Mouse (Mus musculus) MEL (cell line): ENCODE measurements around the gene Ears2. TPM values are rescaled to one million over a fixed set of nuclear protein-coding genes. Genes with fewer than 3 reads are reported as not detected.

Experiments used
- DNase-seq: peaks from one replicate; pipeline ENCODE4 v3.0.0; 2011; ENCODE audit warnings: low read depth, low spot score
- H3K27ac ChIP-seq: 2 replicates; pipeline ENCODE4 v1.5.1; 2012; ENCODE audit warnings: low read depth, mild to moderate bottlenecking, control low read depth, low read length, moderate library complexity; ENCODE audit not compliant: control insufficient read depth
- H3K27me3 ChIP-seq, 2 experiments: fragments of 150-350 bp in 1 of 2; sonication (generic) in 1 of 2; 2 replicates each; pipeline ENCODE4 v1.6.1; 2012; ENCODE audit warnings: low read length in 2 of 2, mild to moderate bottlenecking in 2 of 2, improper control_type of control experiment in 1 of 2, moderate library complexity in 1 of 2; ENCODE audit not compliant: insufficient read depth in 2 of 2, control insufficient read depth in 1 of 2
- H3K36me3 ChIP-seq, 2 experiments: 2 replicates each; pipeline ENCODE4 v1.6.1; 2012 to 2014; ENCODE audit warnings: low read length in 2 of 2, improper control_type of control experiment in 1 of 2, inconsistent platforms in 1 of 2, mild to moderate bottlenecking in 1 of 2; ENCODE audit not compliant: insufficient read depth in 2 of 2, control insufficient read depth in 1 of 2
- H3K4me1 ChIP-seq, 2 experiments: fragments of 150-350 bp in 1 of 2; sonication (generic) in 1 of 2; 2 replicates each; pipeline ENCODE4 v1.6.1; 2012; ENCODE audit warnings: low read length in 2 of 2, improper control_type of control experiment in 1 of 2, mild to moderate bottlenecking in 1 of 2; ENCODE audit not compliant: insufficient read depth in 2 of 2, control insufficient read depth in 1 of 2
- H3K4me3 ChIP-seq, 2 experiments: fragments of 150-350 bp in 1 of 2; sonication (generic) in 1 of 2; 2 replicates each; pipeline ENCODE4 v1.5.1; 2012; ENCODE audit warnings: low read depth in 2 of 2, low read length in 2 of 2, mild to moderate bottlenecking in 2 of 2, moderate library complexity in 2 of 2, control low read depth in 1 of 2, improper control_type of control experiment in 1 of 2; ENCODE audit not compliant: control insufficient read depth in 1 of 2, insufficient read depth in 1 of 2
- H3K79me2 ChIP-seq: 2 replicates; pipeline ENCODE4 v1.6.1; 2012; ENCODE audit warnings: mild to moderate bottlenecking, low read length, moderate library complexity; ENCODE audit not compliant: control insufficient read depth, poor library complexity, insufficient read depth
- H3K9ac ChIP-seq: 2 replicates; pipeline ENCODE4 v1.6.1; 2012; ENCODE audit warnings: low read depth, mild to moderate bottlenecking, control low read depth, low read length, moderate library complexity; ENCODE audit not compliant: control insufficient read depth, poor library complexity, severe bottlenecking
- H3K9me3 ChIP-seq: fragments of 150-350 bp; sonication (generic); replicated peaks from 2 replicates; pipeline ENCODE4 v1.6.1; 2012; ENCODE audit warnings: mild to moderate bottlenecking, low read length, improper control_type of control experiment, moderate library complexity; ENCODE audit not compliant: insufficient read depth
- CHD1 ChIP-seq: IDR thresholded peaks from 2 replicates; pipeline ENCODE4 v1.6.1; 2012; ENCODE audit warnings: low read depth, mild to moderate bottlenecking, inconsistent platforms, low read length, improper control_type of control experiment
- EP300 ChIP-seq, 2 experiments: IDR thresholded peaks; 2 replicates each; pipeline ENCODE4 v1.6.1; 2011; ENCODE audit warnings: improper control_type of control experiment in 2 of 2, low read length in 2 of 2, low read depth in 1 of 2, mild to moderate bottlenecking in 1 of 2
- ETS1 ChIP-seq: IDR thresholded peaks from 2 replicates; pipeline ENCODE4 v1.6.1; 2012; ENCODE audit warnings: low read depth, mild to moderate bottlenecking, inconsistent platforms, low read length, improper control_type of control experiment, moderate library complexity
- GATA1 ChIP-seq: IDR thresholded peaks from 2 replicates; pipeline ENCODE4 v1.6.1; 2011; ENCODE audit warnings: low read depth, low read length, improper control_type of control experiment
- HCFC1 ChIP-seq: IDR thresholded peaks from 2 replicates; pipeline ENCODE4 v1.6.1; 2012; ENCODE audit warnings: low read depth, mild to moderate bottlenecking, inconsistent platforms, low read length, improper control_type of control experiment, moderate library complexity
- KAT2A ChIP-seq: conservative IDR thresholded peaks from 2 replicates; pipeline ENCODE4 v1.6.1; 2012; ENCODE audit warnings: low read depth, low read length, improper control_type of control experiment, inconsistent platforms
- MAX ChIP-seq: IDR thresholded peaks from 2 replicates; pipeline ENCODE4 v1.6.1; 2011; ENCODE audit warnings: low read length, improper control_type of control experiment
- MEF2A ChIP-seq: IDR thresholded peaks from 2 replicates; pipeline ENCODE4 v1.6.1; 2014; ENCODE audit warnings: low read depth, mild to moderate bottlenecking, inconsistent platforms, low read length, improper control_type of control experiment; ENCODE audit not compliant: poor library complexity, insufficient replicate concordance, severe bottlenecking; ENCODE audit errors: extremely low read depth
- MXI1 ChIP-seq: IDR thresholded peaks from 2 replicates; pipeline ENCODE4 v1.6.1; 2011; ENCODE audit warnings: mild to moderate bottlenecking, low read depth, low read length, improper control_type of control experiment
- MYB ChIP-seq: IDR thresholded peaks from 2 replicates; pipeline ENCODE4 v1.6.1; 2011; ENCODE audit warnings: mild to moderate bottlenecking, low read depth, low read length, improper control_type of control experiment
- NELFE ChIP-seq: IDR thresholded peaks from 2 replicates; pipeline ENCODE4 v1.6.1; 2011; ENCODE audit warnings: low read depth, low read length, improper control_type of control experiment
- POLR2AphosphoS2 ChIP-seq: IDR thresholded peaks from 2 replicates; pipeline ENCODE4 v1.6.1; 2011; ENCODE audit warnings: low read length, improper control_type of control experiment
- RAD21 ChIP-seq: IDR thresholded peaks from 2 replicates; pipeline ENCODE4 v1.6.1; 2011; ENCODE audit warnings: mild to moderate bottlenecking, low read depth, low read length, improper control_type of control experiment
- RCOR1 ChIP-seq: IDR thresholded peaks from 2 replicates; pipeline ENCODE4 v1.6.1; 2012; ENCODE audit warnings: low read depth, mild to moderate bottlenecking, inconsistent platforms, low read length, improper control_type of control experiment
- SMC3 ChIP-seq: IDR thresholded peaks from 2 replicates; pipeline ENCODE4 v1.6.1; 2011; ENCODE audit warnings: low read depth, low read length, improper control_type of control experiment
- TBP ChIP-seq: IDR thresholded peaks from 2 replicates; pipeline ENCODE4 v1.8.0; 2011; ENCODE audit warnings: low read depth, low read length, improper control_type of control experiment
- USF2 ChIP-seq, 2 experiments: IDR thresholded peaks; 2 replicates each; pipeline ENCODE4 v1.6.1; 2011 to 2012; ENCODE audit warnings: improper control_type of control experiment in 2 of 2, low read length in 2 of 2, borderline replicate concordance in 1 of 2, inconsistent platforms in 1 of 2, low read depth in 1 of 2, mild to moderate bottlenecking in 1 of 2; ENCODE audit not compliant: insufficient read depth in 1 of 2
- ZC3H11A ChIP-seq: IDR thresholded peaks from 2 replicates; pipeline ENCODE4 v1.6.1; 2012; ENCODE audit warnings: low read depth, mild to moderate bottlenecking, inconsistent platforms, low read length, improper control_type of control experiment
- ZKSCAN1 ChIP-seq: IDR thresholded peaks from 2 replicates; pipeline ENCODE4 v1.6.1; 2012; ENCODE audit warnings: low read depth, mild to moderate bottlenecking, inconsistent platforms, low read length, improper control_type of control experiment, moderate library complexity
- ZMIZ1 ChIP-seq: IDR thresholded peaks from 2 replicates; pipeline ENCODE4 v1.6.1; 2012; ENCODE audit warnings: low read depth, mild to moderate bottlenecking, inconsistent platforms, low read length, improper control_type of control experiment, moderate library complexity
- ZNF384 ChIP-seq: IDR thresholded peaks from 2 replicates; pipeline ENCODE4 v1.6.1; 2012; ENCODE audit warnings: low read depth, mild to moderate bottlenecking, inconsistent platforms, low read length, improper control_type of control experiment
- polyA plus RNA-seq, 2 experiments: library from polyadenylated mRNA; stranded (reverse) in 1 of 2; unstranded in 1 of 2; fragments of >175 nt in 1 of 2; fragments of >200 nt in 1 of 2; gene quantifications; 2 replicates each; pipeline versions ENCODE4 v1.2.1 to v1.2.4; 2012; ENCODE audit warnings: low replicate concordance in 2 of 2, low read depth in 1 of 2; ENCODE audit not compliant: insufficient read length in 2 of 2, insufficient read depth in 1 of 2, missing spikeins in 1 of 2
- total RNA-seq: library from RNA; depleted of rRNA; stranded (reverse); fragments of 300-350 nt; gene quantifications from 2 replicates; pipeline ENCODE4 v1.2.3, GENCODE M21; 2012

Ears2 gene
- total and polyA plus RNA-seq, 3 experiments = 8.8 to 12.8 TPM; not detected in 1

- TF ChIP-seq CHD1 (no peak; the same call in 1 of the 2 replicates), ZMIZ1 (peak; percentile 85), USF2 (IDR thresholded peaks at IDR 0.05; ENCODE audit: borderline replicate concordance in 1 of 2, insufficient read depth in 1 of 2, low read depth in 1 of 2, low read length in 2 of 2) (no peak), MXI1 (no peak), EP300 (IDR thresholded peaks at IDR 0.05; ENCODE audit: low read depth in 1 of 2, low read length in 2 of 2) (peak in 1 of 2 experiments; percentile 26; a peak in 1 of 4 replicates), KAT2A (0 out of 2 replicates have a peak, but pooled peaks have one; percentile 24), GATA1 (no peak), NELFE (peak; percentile 70), RAD21 (no peak), POLR2AphosphoS2 (peak; percentile 68), SMC3 (no peak)
Measured at GRCm38 (mm10) chr7:122066102-122066944, 740 bp downstream of the Ears2 start (continued).

GRCm38 (mm10) chr7:122065656-122066055 is 1.4 kb downstream of the Ears2 start:
- no peak for TF ChIP-seq EP300 (IDR thresholded peaks at IDR 0.05; ENCODE audit: low read depth in 1 of 2, low read length in 2 of 2)
- no peak for TF ChIP-seq MEF2A
- no peak for TF ChIP-seq ZC3H11A
- TF ChIP-seq TBP = no peak
- no peak for TF ChIP-seq MYB
- no peak for TF ChIP-seq MAX
- no peak for TF ChIP-seq ETS1
- no peak for TF ChIP-seq RCOR1
- TF ChIP-seq ZKSCAN1 = no peak
- no peak for TF ChIP-seq ZNF384
- no peak for TF ChIP-seq HCFC1
- Histone ChIP-seq H3K79me2 (peaks cover 30% of the 10 kb centered on the region), H3K9ac (peak overlapping the region; percentile 93), H3K36me3 (peaks cover 6 to 22% of the 10 kb centered on the region in 2 experiments), H3K27me3 (no peaks in the 10 kb centered on the region), H3K4me1 (peaks cover 5 to 6% of the 10 kb centered on the region in 2 experiments), H3K4me3 (peak overlapping the region; percentile 2 to 85; a peak in 3 of 4 replicates), H3K9me3 (no peaks in the 10 kb centered on the region), H3K27ac (peak overlapping the region; percentile 59)
- no peak for DNase-seq
